In the genomic region with DNA sequence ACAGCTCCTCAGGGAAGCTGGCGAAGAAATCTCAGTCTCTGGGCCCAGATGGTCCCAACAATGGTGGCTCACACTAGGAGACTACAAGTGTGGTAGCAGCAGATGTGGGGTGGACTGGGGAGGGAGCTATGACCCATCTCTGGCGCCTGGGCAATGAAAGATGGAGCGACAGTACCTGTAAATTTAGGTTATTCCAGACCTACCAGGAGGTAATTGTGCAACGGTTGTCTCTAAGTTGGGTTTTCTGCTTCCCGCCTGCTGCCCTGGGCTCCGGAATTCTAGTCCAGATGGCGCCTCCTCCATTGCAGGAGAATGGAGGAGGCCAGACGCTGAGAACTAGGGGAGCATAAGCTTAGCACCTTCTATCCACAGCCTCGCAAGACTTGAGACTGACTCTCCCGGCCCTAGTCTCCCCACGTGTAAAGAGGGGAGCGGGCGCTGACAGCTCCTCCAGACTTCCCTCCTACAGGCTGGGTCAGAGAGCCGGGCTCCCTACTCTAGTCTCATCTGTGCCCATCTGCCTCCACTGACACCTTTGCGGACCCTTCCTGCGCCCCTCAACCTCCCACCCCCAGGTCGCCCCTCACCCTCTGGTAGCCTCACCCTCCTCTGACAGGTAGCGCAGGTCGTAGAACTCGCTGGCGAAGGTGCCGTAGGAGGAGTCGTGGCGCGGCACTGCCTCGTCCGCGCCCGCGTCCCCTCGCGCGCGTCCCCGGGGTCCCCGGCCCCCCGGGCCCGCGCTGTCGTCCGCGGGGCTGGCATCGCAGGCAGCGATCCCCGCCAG, we compare ENCODE assay signal across 8 mouse cellular contexts. TPM values are rescaled to one million over a fixed set of nuclear protein-coding genes. Genes with fewer than 3 reads are reported as not detected.
A peak's percentile ranks its signal among the peaks of the same experiment; 100 is the strongest.
DNase-seq lines count a peak whose midpoint lies in the region; ATAC-seq lines count a peak whose summit lies in the region.

No protein-coding gene starts in this region.

- peaks cover 10% of the 10 kb centered on the region for H3K9me3 ChIP-seq in megakaryocyte, embryonic 14.5 days
- no peaks in the 10 kb centered on the region for H3K9me3 ChIP-seq in embryonic facial prominence, embryonic 12.5 days
- H3K9me3 ChIP-seq in midbrain, embryonic 14.5 days (ENCODE audit: control insufficient read depth, low read length): no peaks in the 10 kb centered on the region

- peak overlapping the region; percentile 97 for H3K4me2 ChIP-seq in embryonic facial prominence, embryonic 12.5 days (replicated peaks)
- peak overlapping the region; percentile 75 for H3K4me2 ChIP-seq in midbrain, embryonic 14.5 days (ENCODE audit: low read length)

- WGBS in embryonic facial prominence, embryonic 12.5 days: 2% methylated on average over 32 of the region's 45 CpGs
- 1% methylated on average over 44 of the region's 45 CpGs for WGBS in midbrain, embryonic 14.5 days

- H3K27me3 ChIP-seq in megakaryocyte, embryonic 14.5 days (replicated peaks): peaks cover 72% of the 10 kb centered on the region
- H3K27me3 ChIP-seq in embryonic facial prominence, embryonic 12.5 days: peaks cover 33% of the 10 kb centered on the region
- H3K27me3 ChIP-seq in midbrain, embryonic 14.5 days (ENCODE audit: control insufficient read depth, insufficient read depth, low read length): peaks cover 5% of the 10 kb centered on the region; the same call in 1 of the 2 replicates

- no peak overlapping the region for H3K27ac ChIP-seq in embryonic facial prominence, embryonic 12.5 days
- peak overlapping the region; percentile 82 for H3K27ac ChIP-seq in midbrain, embryonic 14.5 days (replicated peaks; ENCODE audit: low read depth, low read length)

- H3K9ac ChIP-seq in embryonic facial prominence, embryonic 12.5 days: peak overlapping the region; percentile 77
- peak overlapping the region; percentile 83 for H3K9ac ChIP-seq in midbrain, embryonic 14.5 days (replicated peaks; ENCODE audit: low read length)

- peak; percentile 32 to 48 for DNase-seq in layer of hippocampus, adult 8-10 months (ENCODE audit: low spot score in 2 of 2)
- DNase-seq in midbrain, embryonic 14.5 days: peak; percentile 72
- no peak for DNase-seq in B cell, adult 2 months
- no peak for DNase-seq in urinary bladder, postnatal 14 days (ENCODE audit: low spot score)
- no peak for DNase-seq in urinary bladder, postnatal 25 days (ENCODE audit: low spot score)

- H3K4me1 ChIP-seq in megakaryocyte, embryonic 14.5 days: peaks cover 19% of the 10 kb centered on the region
- H3K4me1 ChIP-seq in embryonic facial prominence, embryonic 12.5 days: 0 out of 2 replicates have a peak, but pooled peaks cover 5% of the 10 kb centered on the region
- peaks cover 7% of the 10 kb centered on the region for H3K4me1 ChIP-seq in midbrain, embryonic 14.5 days (ENCODE audit: control insufficient read depth, insufficient read depth, low read length)

- ATAC-seq in megakaryocyte, adult 5-6 weeks (ENCODE audit: poor library complexity, severe bottlenecking): no peak
- ATAC-seq in embryonic facial prominence, embryonic 12.5 days (ENCODE audit: insufficient number of reproducible peaks, insufficient read depth, low FRiP score, low TSS enrichment): 0 out of 2 replicates have a peak, but pooled peaks have one; percentile 47
- ATAC-seq in midbrain, embryonic 14.5 days (ENCODE audit: low FRiP score, low TSS enrichment): peak; percentile 74

- peak overlapping the region; percentile 85 for H3K4me3 ChIP-seq in megakaryocyte, embryonic 14.5 days (replicated peaks)
- peak overlapping the region; percentile 75 for H3K4me3 ChIP-seq in embryonic facial prominence, embryonic 12.5 days
- H3K4me3 ChIP-seq in midbrain, embryonic 14.5 days (replicated peaks; ENCODE audit: low read depth, low read length): peak overlapping the region; percentile 73

- H3K36me3 ChIP-seq in megakaryocyte, embryonic 14.5 days (replicated peaks; ENCODE audit: low read length): no peaks in the 10 kb centered on the region
- no peaks in the 10 kb centered on the region for H3K36me3 ChIP-seq in embryonic facial prominence, embryonic 12.5 days
- no peaks in the 10 kb centered on the region for H3K36me3 ChIP-seq in midbrain, embryonic 14.5 days (ENCODE audit: control insufficient read depth, insufficient read depth, low read length)

RNA-seq across cellular contexts. Expression of a gene that starts 0.6 kb away (rescaled TPM):
- 0.04 TPM in 1 of 2 replicates, not detected in the other for polyA plus RNA-seq in megakaryocyte, embryonic 14.5 days (2012; ENCODE audit: insufficient read depth, low replicate concordance)
- not detected in 2 replicates for total RNA-seq in megakaryocyte, adult 5-6 weeks (2015)
- total RNA-seq in megakaryocyte, adult 5-6 weeks (2017): not detected in 2 replicates
- 4.1 and 4.6 TPM in 2 replicates for polyA plus RNA-seq in embryonic facial prominence, embryonic 12.5 days (2016; fragmentation: Nextera tagmentation; extraction: Ambion mirVana)
- 100 to 1,000 TPM; 179 to 224 (median 205) TPM for total RNA-seq in layer of hippocampus, adult 8-10 months (2022)
- 21.3 and 24.3 TPM in 2 replicates for polyA plus RNA-seq in midbrain, embryonic 14.5 days (2014; fragmentation: Nextera tagmentation; extraction: Ambion mirVana)

RNA-seq across cellular contexts. Expression of a gene that starts 42.4 kb away (rescaled TPM):
- 0.13 and 0.45 TPM in 2 replicates for polyA plus RNA-seq in megakaryocyte, embryonic 14.5 days (2012; ENCODE audit: insufficient read depth, low replicate concordance)
- total RNA-seq in megakaryocyte, adult 5-6 weeks (2015): 10.1 and 10.9 TPM in 2 replicates
- total RNA-seq in megakaryocyte, adult 5-6 weeks (2017): 4.6 and 10.0 TPM in 2 replicates
- polyA plus RNA-seq in embryonic facial prominence, embryonic 12.5 days (2016; fragmentation: Nextera tagmentation; extraction: Ambion mirVana): 13.2 and 13.5 TPM in 2 replicates
- total RNA-seq in layer of hippocampus, adult 8-10 months (2022): 10 to 100 TPM; 30.9 to 42.1 (median 33.8) TPM
- 9.2 and 10.1 TPM in 2 replicates for polyA plus RNA-seq in midbrain, embryonic 14.5 days (2014; fragmentation: Nextera tagmentation; extraction: Ambion mirVana)

Comparison
In these comparisons a context has a peak if more than half of its experiments do, and no peak if none do; other contexts are left out.
1. DNase-seq: peak in layer of hippocampus, adult 8-10 months (2 of 2) and midbrain, embryonic 14.5 days (single experiment); none in B cell, adult 2 months (0 of 2), urinary bladder, postnatal 14 days (single experiment) and urinary bladder, postnatal 25 days (single experiment).
2. Peak in every context shown above with its lines, with median percentiles within 50 percentile points of each other: H3K4me3 ChIP-seq.